Mouse (Mus musculus) thymus, postnatal 4 days (tissue): Measurements from ENCODE around the gene Acap2.

Experiments
- DNase-seq: peaks from one replicate; pipeline ENCODE4 v3.0.0; 2021

The Acap2 gene

DNA sequence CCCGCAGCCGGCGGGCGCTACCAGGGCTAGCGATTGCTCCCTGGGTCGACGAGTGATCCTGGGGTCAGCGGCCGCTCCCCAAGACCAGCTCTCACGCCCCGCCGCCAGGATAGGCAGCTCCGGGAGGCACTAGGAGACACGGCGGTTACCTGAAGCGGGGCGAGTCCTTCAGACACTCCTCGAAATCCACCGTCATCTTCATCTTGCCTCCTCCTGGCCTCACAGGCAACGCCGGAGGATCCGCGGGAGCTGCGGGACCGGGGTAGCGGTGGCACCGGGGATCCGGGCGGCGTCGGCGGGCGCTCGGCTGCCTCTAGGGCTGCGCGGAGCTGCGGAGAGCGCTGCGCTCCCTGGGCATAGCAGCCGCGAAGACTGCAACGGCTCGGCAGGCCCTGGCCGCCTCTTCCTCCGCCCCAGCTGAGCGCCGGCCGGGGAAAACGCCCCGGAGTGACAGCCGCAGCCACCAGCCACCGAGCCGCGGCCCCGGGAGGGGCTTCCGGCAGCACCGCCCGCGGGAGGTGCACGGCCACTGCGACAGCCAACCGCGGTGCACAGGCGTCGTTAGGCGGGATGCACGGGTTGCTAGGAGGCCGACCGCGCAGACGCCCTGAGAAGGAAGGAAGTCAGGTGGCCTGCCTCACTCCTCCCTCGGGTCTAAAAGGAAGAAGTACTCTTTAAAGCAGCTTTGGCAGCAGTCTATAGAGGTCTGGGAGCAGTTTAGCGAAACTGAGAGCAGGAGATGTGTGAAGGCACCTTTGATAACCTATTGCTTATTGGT lies at the start of gene Acap2:
Acap2 (minus strand) TSS at position 456 of the 778 bp plus-strand sequence.
- peak; percentile 97 for DNase-seq

GRCm38 (mm10) chr16:31249401-31249800 lies 48.4 kb upstream of the Acap2 start:
- DNase-seq, result no peak

DNA sequence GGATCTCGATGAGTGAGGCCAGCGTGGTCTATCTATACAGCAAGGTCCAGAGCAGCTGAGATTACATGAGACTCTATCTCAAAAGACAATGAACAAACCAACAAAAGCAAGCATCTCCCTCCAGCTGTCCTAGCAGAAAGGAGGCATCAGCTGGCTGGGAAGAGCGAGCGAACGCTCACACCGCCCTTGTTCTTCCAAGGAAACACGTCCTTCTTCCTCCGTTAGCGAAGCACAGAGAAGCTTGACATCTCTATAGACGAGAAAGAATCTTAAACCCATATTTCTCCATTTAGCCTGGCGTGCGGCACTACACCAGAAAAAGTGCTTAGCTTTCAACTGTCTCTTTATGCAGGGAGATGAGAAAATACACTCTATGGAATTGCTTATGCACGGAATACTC lies 47.7 kb upstream of the Acap2 start:
- no peak for DNase-seq

GRCm38 (mm10) chr16:31247442-31247841 lies 46.4 kb upstream of the Acap2 start:
- DNase-seq, result no peak

- no peak for DNase-seq
These were observed 43.0 kb upstream of the Acap2 start for GRCm38 (mm10) chr16:31244053-31244452.

GRCm38 (mm10) chr16:31241433-31241832 lies 40.4 kb upstream of the Acap2 start:
- DNase-seq, result no peak

- no peak for DNase-seq
These were observed 39.5 kb upstream of the Acap2 start for GRCm38 (mm10) chr16:31240569-31240968.

DNA sequence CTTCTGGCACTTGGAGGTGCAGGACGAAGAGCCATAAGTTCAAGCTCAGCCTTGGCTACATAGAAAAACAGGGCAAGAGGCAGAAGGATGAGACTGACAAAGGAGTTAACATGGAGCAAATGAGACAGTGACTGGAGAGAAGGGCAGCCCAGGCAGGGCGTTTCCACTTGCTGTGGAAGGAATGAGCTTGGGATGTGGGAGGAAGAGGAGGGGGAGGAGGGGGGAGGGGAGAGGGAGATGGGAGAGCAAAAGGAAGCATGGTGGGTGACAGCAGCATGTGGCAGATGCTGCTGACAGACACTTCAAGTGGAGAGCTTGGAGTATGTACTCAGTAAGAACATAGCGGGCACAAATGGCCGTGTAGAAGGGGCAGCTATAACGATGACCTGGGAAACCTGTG lies 37.2 kb upstream of the Acap2 start:
- no peak for DNase-seq

DNA sequence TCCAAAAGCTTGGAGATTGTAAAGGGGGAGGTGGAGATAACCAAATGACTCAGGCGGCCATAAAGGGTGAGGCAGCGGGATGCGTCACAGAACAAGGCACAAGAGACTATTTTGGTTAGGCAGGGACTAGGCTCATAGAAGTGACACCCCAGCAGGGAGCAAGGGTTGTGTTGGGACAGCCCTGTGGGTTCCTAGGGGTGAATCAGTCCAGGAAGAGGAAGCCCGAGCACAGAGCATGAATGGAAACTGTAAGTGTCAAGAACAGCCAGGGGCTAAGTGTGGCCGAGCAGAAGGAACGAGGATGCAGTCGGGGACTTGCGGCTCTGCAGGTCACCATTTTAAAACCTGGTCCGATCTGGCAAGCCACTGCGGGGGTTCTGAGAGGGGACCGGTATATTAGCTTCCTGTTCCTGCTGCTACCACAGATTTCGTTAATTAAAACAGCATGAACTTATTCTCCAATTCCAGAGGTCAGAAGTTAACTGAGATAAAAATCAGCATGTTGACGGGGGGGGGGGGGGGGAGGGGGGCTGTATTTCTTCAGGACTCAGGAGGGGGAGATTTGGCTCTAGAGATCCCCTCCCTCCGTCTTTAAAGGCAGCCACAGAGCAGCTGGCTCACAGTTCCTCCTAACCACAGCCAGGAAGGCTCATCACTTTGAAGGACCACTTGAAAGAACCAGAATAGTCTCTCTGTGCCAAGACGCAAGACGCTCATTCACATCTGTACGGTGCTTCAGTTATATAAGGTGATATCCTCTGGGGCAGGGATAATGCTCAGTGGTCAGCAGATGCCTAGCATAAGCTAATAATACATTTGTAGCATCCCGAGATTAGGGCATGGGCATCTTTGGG lies 34.6 kb upstream of the Acap2 start:
- DNase-seq, result peak; percentile 40

GRCm38 (mm10) chr16:31234808-31235456 lies 33.9 kb upstream of the Acap2 start:
- DNase-seq, result no peak

DNA sequence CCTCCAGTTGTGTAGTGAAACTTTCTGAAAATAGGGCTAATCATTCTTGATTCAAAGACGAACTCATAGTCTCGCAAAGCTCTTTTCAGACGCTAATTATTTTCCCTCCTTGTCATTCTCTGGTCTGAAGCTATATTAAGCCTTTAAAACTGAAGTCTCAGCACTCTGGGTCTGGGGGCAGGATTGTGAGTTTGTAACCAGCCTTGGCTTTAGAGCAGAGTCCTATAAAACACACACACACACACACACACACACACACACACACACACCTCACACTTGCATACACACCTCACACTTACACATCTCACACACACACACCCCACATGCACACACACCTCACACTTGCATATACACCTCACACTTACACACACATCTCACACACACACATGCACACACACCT lies 33.3 kb upstream of the Acap2 start:
- DNase-seq, result no peak

- DNase-seq, result peak; percentile 21
These were observed 32.7 kb upstream of the Acap2 start for GRCm38 (mm10) chr16:31233541-31234339.

DNA sequence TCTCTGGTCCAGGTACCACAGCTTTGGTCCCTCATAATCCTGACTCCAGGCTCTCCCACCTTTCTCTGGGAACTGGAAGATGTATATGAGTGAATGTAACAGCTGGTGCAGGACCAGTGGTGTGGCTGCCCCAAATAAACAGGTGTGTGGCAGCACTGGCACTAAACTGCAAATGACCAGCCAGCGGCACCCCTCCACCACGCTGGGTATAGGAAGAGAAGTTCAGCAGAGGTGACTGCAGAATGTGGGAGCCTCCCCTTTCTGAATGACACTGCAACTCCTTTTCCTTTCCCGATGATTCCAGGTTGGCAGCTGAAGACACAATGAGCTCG lies 32.1 kb upstream of the Acap2 start:
- DNase-seq, result peak; percentile 10

GRCm38 (mm10) chr16:31232491-31233166 lies 31.6 kb upstream of the Acap2 start:
- no peak for DNase-seq

GRCm38 (mm10) chr16:31231591-31231990 lies 30.5 kb upstream of the Acap2 start:
- peak; percentile 2 for DNase-seq

- no peak for DNase-seq
These were observed 26.7 kb upstream of the Acap2 start for GRCm38 (mm10) chr16:31227746-31228145.

- DNase-seq, result peak; percentile 1
These were observed 14.2 kb upstream of the Acap2 start for GRCm38 (mm10) chr16:31215271-31215670.

GRCm38 (mm10) chr16:31213463-31213862 lies 12.4 kb upstream of the Acap2 start:
- DNase-seq, result peak; percentile 1

- DNase-seq, result peak; percentile 1
These were observed 10.5 kb upstream of the Acap2 start for GRCm38 (mm10) chr16:31211503-31211902.

DNA sequence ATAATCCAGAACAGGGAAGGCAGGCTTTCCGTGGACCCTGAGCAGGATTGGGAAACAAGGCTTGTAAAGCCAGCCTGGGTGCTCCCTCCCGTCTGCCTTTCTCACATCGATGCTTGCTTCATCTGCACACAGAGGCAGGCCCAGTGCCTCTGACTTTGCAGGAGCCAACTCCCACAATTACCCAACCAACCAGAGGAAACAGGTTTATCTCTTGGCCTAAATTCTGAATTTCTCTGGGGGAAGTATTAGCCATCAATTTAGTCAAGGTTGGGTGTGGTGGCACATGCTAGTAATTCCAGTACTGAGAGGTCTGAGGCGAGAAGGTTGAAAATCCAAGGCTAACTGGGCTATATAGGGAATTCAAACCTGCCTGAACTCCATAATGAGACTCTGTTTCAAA lies 9.4 kb upstream of the Acap2 start:
- peak; percentile 6 for DNase-seq

DNA sequence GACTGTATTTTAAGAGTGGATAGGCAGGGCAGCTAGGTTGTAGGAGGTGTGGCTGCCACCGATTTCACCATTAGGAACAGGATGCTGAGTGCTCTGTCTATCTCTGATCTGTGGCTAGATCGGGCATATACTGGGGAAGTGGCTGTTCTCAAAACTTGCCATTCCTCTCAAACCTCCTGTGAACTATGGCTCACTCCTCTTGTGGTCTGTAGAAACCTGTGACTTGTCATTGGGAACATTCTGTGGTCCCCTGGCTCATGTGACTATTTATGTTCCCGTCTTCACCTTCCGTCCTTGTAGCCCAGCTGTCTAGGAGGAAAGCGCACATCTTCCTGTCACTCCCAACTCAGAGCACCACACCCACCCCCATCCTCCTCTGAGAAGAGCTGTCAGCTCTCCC lies 8.9 kb upstream of the Acap2 start:
- peak; percentile 13 for DNase-seq

DNA sequence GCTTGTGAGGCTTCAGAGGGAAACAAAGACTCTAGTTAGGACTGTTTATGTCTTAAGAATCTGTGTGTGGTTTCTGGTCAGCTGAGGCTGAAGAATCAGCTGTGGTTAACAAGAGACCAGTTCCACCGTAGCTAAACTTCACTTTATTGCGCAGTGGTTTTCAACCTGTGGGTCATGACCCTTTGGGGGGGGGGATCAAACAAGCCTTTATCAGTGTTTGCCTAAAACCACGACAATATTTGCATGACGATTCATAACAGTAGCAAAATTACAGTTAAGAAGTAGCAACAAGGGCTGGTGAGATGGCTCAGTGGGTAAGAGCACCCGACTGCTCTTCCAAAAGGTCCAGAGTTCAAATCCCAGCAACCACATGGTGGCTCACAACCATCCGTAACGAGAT lies 4.7 kb upstream of the Acap2 start:
- peak; percentile 1 for DNase-seq
